Mouse (Mus musculus): ENCODE measurements around the gene Catip. TPM values are rescaled to one million over a fixed set of nuclear protein-coding genes. Genes with fewer than 3 reads are reported as not detected.

Gene Catip
- total and polyA plus RNA-seq, 2 experiments from 2014 or later = 0.61 TPM; not detected in 1

DNA sequence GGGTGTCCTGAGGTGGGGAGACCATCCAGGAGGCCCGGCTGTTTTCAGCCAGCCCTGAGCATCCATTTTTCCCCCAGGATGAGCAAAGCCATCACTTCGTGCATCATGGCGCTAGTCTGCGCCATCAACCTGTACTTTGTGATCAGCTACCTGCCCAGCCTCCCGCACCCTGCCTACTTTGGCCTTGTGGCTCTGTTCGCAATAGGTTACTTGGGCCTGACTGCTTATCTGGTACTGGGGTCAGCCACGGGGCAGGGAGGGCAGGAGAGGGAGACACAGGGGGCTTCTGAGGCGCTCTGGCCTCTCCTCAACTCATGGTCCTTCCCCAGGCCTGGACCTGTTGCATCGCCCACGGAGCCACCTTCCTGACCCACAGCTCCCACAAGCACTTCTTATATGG lies 23.2 kb downstream of the Catip start:
- no peaks in the 10 kb centered on the region for H3K27me3 ChIP-seq (ENCODE audit: control insufficient read depth, insufficient read depth, low read length)
- H3K27ac ChIP-seq (ENCODE audit: low read depth) = no peak overlapping the region
- WGBS = 92% methylated on average over 10 of the region's 10 CpGs
- TF ChIP-seq CTCF (IDR thresholded peaks at IDR 0.05; ENCODE audit: low read depth) = no peak
- no peak for TF ChIP-seq EP300 (IDR thresholded peaks at IDR 0.05; ENCODE audit: low read depth)
- no peaks in the 10 kb centered on the region for H3K36me3 ChIP-seq (replicated peaks; ENCODE audit: control insufficient read depth, insufficient read depth, low read length)
- DNase-seq (ENCODE audit: low spot score) = no peak
- no peak overlapping the region for H3K4me3 ChIP-seq (ENCODE audit: low read depth, low read length)
- 0 out of 2 replicates have a peak, but pooled peaks cover 7% of the 10 kb centered on the region for H3K4me1 ChIP-seq (ENCODE audit: control insufficient read depth, insufficient read depth)
- H3K4me2 ChIP-seq (ENCODE audit: low read depth, low read length) = no peak overlapping the region
- no peaks in the 10 kb centered on the region for H3K9me3 ChIP-seq (replicated peaks; ENCODE audit: control insufficient read depth, low read length)
- no peak overlapping the region for H3K9ac ChIP-seq (replicated peaks; ENCODE audit: low read depth, low read length)
- ATAC-seq (ENCODE audit: insufficient read depth, low read depth) = no peak

DNA sequence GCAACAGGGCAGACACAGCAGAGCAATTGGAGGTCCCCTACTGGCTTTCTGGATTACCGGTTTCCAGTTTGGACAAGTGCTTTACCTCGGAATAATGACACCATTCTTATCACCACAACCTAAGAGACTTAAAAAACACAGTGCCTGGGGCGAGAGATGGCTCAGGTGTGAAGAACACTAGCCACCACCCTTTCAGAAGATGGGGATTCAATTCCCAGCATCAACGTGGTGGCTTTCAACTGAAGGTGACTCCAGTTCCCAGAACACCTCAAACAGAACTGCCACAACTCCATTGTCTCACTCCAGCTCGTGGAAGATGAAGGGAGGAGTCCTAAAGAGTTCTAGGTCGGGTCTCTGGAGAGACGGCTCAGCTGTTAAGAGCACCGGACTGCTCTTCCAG lies 23.6 kb downstream of the Catip start:
- Histone ChIP-seq H3K4me2 (ENCODE audit: low read depth, low read length) (no peak overlapping the region), H3K27me3 (ENCODE audit: control insufficient read depth, insufficient read depth, low read length) (no peaks in the 10 kb centered on the region), H3K27ac (ENCODE audit: low read depth) (no peak overlapping the region), H3K9ac (replicated peaks; ENCODE audit: low read depth, low read length) (no peak overlapping the region), H3K36me3 (replicated peaks; ENCODE audit: control insufficient read depth, insufficient read depth, low read length) (no peaks in the 10 kb centered on the region), H3K4me3 (ENCODE audit: low read depth, low read length) (no peak overlapping the region), H3K4me1 (ENCODE audit: control insufficient read depth, insufficient read depth) (0 out of 2 replicates have a peak, but pooled peaks cover 9% of the 10 kb centered on the region), H3K9me3 (replicated peaks; ENCODE audit: control insufficient read depth, low read length) (no peaks in the 10 kb centered on the region)
- TF ChIP-seq EP300 (IDR thresholded peaks at IDR 0.05; ENCODE audit: low read depth) = no peak
- no peak for TF ChIP-seq CTCF (IDR thresholded peaks at IDR 0.05; ENCODE audit: low read depth)
- no peak for DNase-seq (ENCODE audit: low spot score)
- ATAC-seq (ENCODE audit: insufficient read depth, low read depth) = no peak
- 73% methylated on average over 8 of the region's 8 CpGs for WGBS

DNA sequence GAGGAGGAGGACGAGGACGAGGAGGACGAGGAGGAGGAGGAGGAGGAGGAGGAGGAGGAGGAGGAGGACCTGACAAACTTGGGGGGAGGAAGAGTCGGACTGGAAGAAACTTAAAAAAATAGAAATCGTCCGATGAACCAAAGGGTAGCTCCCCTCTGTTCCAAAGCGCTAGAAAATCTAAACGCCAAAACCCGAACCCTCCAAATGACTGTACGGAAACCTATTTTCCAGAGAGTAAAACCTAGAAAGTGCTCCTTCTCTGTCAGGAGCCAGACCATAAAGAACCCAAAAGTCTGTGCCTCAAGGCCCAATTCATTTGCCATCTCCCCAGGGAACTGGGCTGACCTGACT lies 24.4 kb downstream of the Catip start:
- 60% methylated on average over 7 of the region's 10 CpGs for WGBS
- no peak for DNase-seq (ENCODE audit: low spot score)
- Histone ChIP-seq H3K4me3 (ENCODE audit: low read depth, low read length) (peak overlapping the region; percentile 54), H3K36me3 (replicated peaks; ENCODE audit: control insufficient read depth, insufficient read depth, low read length) (no peaks in the 10 kb centered on the region), H3K4me1 (ENCODE audit: control insufficient read depth, insufficient read depth) (0 out of 2 replicates have a peak, but pooled peaks cover 13% of the 10 kb centered on the region), H3K27me3 (ENCODE audit: control insufficient read depth, insufficient read depth, low read length) (no peaks in the 10 kb centered on the region), H3K9me3 (replicated peaks; ENCODE audit: control insufficient read depth, low read length) (no peaks in the 10 kb centered on the region), H3K4me2 (ENCODE audit: low read depth, low read length) (peak overlapping the region; percentile 58), H3K27ac (ENCODE audit: low read depth) (peak overlapping the region; percentile 98), H3K9ac (replicated peaks; ENCODE audit: low read depth, low read length) (peak overlapping the region; percentile 69)
- no peak for ATAC-seq (ENCODE audit: insufficient read depth, low read depth)
- TF ChIP-seq EP300 (IDR thresholded peaks at IDR 0.05; ENCODE audit: low read depth) (no peak), CTCF (IDR thresholded peaks at IDR 0.05; ENCODE audit: low read depth) (no peak)

DNA sequence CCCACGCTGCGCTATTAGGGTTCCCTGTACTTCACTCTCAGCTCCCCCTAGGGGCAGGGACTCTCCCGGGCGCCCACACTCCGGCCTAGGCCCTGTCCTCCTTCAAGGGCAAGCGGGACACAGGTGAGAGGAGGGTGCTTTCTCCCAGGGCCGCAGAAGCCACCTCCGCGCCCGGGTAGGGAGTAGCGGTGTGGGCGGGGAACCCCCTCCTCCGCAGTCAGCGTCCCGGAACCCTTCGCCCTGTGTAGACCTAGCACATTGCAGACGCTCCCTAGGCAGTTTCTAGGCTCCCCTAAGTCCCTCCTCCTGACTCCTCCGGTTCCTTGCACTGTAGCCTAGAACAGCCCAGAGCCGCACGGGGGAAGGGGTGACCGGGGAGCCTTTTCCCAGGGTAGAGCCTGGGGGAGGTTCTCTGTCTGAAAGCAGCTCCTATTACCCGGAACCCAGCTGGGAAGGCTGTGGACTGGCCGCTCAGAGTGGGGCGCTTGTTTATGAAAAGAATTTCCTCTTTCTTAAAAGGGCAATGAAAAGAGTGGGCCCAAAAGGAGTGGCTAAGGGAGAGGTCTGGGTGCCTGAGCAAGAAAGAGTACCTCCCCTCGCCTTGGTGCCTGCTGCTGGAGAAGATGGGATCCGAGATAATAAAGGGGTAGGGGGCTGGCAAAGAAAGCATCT lies 24.9 kb downstream of the Catip start:
- TF ChIP-seq CTCF (IDR thresholded peaks at IDR 0.05; ENCODE audit: low read depth) (peak; percentile 49), EP300 (IDR thresholded peaks at IDR 0.05; ENCODE audit: low read depth) (peak; percentile 66; the same call in 1 of the 2 replicates)
- no peaks in the 10 kb centered on the region for H3K9me3 ChIP-seq (replicated peaks; ENCODE audit: control insufficient read depth, low read length)
- 0 out of 2 replicates have a peak, but pooled peaks cover 13% of the 10 kb centered on the region for H3K4me1 ChIP-seq (ENCODE audit: control insufficient read depth, insufficient read depth)
- H3K4me2 ChIP-seq (ENCODE audit: low read depth, low read length) = peak overlapping the region; percentile 58
- H3K4me3 ChIP-seq (ENCODE audit: low read depth, low read length) = peak overlapping the region; percentile 54
- H3K9ac ChIP-seq (replicated peaks; ENCODE audit: low read depth, low read length) = peak overlapping the region; percentile 69
- WGBS = 2% methylated on average over 26 of the region's 26 CpGs
- H3K27ac ChIP-seq (ENCODE audit: low read depth) = peak overlapping the region; percentile 98
- DNase-seq (ENCODE audit: low spot score) (peak; percentile 95), ATAC-seq (ENCODE audit: insufficient read depth, low read depth) (peak; percentile 78)
- H3K27me3 ChIP-seq (ENCODE audit: control insufficient read depth, insufficient read depth, low read length) = no peaks in the 10 kb centered on the region
- H3K36me3 ChIP-seq (replicated peaks; ENCODE audit: control insufficient read depth, insufficient read depth, low read length) = no peaks in the 10 kb centered on the region

DNA sequence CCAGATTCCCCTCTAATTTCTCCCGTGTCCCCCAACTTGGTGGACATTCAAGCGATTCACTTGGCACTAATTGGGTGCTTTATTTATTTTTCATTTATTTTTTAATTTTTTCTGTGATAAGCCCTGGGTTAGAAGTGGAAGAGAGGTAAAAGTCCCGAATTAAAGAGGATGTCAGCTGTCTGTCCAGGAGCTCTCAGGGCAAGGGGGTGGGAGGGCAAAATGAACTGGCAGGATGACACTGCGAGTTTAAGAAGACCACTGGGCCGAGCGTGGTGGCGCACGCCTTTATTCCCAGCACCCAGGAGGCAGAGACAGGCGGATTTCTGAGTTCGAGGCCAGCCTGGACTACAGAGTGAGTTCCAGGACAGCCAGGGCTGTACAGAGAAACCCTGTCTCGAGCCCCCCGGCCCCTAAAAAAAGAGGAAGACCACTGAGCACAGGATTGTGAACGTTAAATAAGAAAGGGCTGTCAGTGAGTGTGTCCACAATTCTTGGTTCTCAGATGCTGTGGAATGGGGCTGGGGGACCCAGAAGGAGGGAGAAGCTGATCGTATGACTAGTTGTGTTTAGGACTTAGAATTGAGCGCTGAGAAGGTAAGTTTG lies 25.6 kb downstream of the Catip start:
- Histone ChIP-seq H3K27ac (ENCODE audit: low read depth) (peak overlapping the region; percentile 98), H3K9me3 (replicated peaks; ENCODE audit: control insufficient read depth, low read length) (no peaks in the 10 kb centered on the region), H3K4me1 (ENCODE audit: control insufficient read depth, insufficient read depth) (0 out of 2 replicates have a peak, but pooled peaks cover 13% of the 10 kb centered on the region), H3K4me3 (ENCODE audit: low read depth, low read length) (peak overlapping the region; percentile 54), H3K36me3 (replicated peaks; ENCODE audit: control insufficient read depth, insufficient read depth, low read length) (no peaks in the 10 kb centered on the region), H3K27me3 (ENCODE audit: control insufficient read depth, insufficient read depth, low read length) (no peaks in the 10 kb centered on the region), H3K4me2 (ENCODE audit: low read depth, low read length) (peak overlapping the region; percentile 58), H3K9ac (replicated peaks; ENCODE audit: low read depth, low read length) (peak overlapping the region; percentile 69; the same call in 1 of the 2 replicates)
- DNase-seq (ENCODE audit: low spot score) (no peak), ATAC-seq (ENCODE audit: insufficient read depth, low read depth) (no peak)
- no peak for TF ChIP-seq EP300 (IDR thresholded peaks at IDR 0.05; ENCODE audit: low read depth)
- TF ChIP-seq CTCF (IDR thresholded peaks at IDR 0.05; ENCODE audit: low read depth) = no peak
- 55% methylated on average over 15 of the region's 15 CpGs for WGBS
